Mouse (Mus musculus): ENCODE results near the gene Uba5. TPM values are rescaled to one million over a fixed set of nuclear protein-coding genes. Genes with fewer than 3 reads are reported as not detected.
A peak's percentile ranks its signal among the peaks of the same experiment; 100 is the strongest.

The Uba5 gene
- polyA plus RNA-seq (2016; fragmentation: Nextera tagmentation; extraction: Ambion mirVana): 42.3 and 51.4 TPM in 2 replicates

- Histone ChIP-seq H3K36me3 (peaks cover 27% of the 10 kb centered on the region), H3K9me3 (replicated peaks) (no peaks in the 10 kb centered on the region), H3K27me3 (ENCODE audit: low read depth, poor library complexity, severe bottlenecking) (no peaks in the 10 kb centered on the region), H3K4me1 (peaks cover 18% of the 10 kb centered on the region), H3K27ac (peak within 1 kb of the TSS; percentile 90), H3K4me3 (peak within 1 kb of the TSS; percentile 87)
- WGBS: under 1% methylated on average over 59 of the region's 59 CpGs
- peak; percentile 78 for DNase-seq (ENCODE audit: low spot score)
Observed at GRCm38 (mm10) chr9:104062430-104063243, at the start of gene Uba5. Uba5 (minus strand) TSS chr9:104063134.

DNA sequence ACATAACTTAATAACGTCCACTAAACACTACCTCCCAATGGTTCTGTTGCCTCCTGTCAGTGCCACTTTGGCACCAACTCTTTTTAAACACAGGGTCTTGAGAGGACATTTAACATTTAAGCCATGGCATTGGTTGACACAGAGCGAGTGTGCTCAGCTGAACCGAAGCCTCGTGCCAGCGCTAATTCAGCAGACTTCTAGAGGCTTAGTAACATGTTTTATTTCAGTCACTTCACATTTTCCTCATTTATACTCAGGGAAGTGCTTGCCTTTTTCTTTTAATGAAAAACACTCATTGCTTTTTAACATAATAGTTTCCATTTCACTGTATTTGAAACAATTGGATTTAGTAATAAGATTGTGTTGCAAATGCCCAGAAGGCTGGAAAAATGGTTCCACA is 46.2 kb upstream of the Uba5 start:
- Histone ChIP-seq H3K4me3 (no peak overlapping the region), H3K9me3 (replicated peaks) (no peaks in the 10 kb centered on the region), H3K4me1 (no peaks in the 10 kb centered on the region), H3K27ac (no peak overlapping the region), H3K36me3 (no peaks in the 10 kb centered on the region), H3K27me3 (ENCODE audit: low read depth, poor library complexity, severe bottlenecking) (no peaks in the 10 kb centered on the region)
- WGBS: 96% methylated on average over 5 of the region's 5 CpGs
- DNase-seq (ENCODE audit: low spot score): no peak

DNA sequence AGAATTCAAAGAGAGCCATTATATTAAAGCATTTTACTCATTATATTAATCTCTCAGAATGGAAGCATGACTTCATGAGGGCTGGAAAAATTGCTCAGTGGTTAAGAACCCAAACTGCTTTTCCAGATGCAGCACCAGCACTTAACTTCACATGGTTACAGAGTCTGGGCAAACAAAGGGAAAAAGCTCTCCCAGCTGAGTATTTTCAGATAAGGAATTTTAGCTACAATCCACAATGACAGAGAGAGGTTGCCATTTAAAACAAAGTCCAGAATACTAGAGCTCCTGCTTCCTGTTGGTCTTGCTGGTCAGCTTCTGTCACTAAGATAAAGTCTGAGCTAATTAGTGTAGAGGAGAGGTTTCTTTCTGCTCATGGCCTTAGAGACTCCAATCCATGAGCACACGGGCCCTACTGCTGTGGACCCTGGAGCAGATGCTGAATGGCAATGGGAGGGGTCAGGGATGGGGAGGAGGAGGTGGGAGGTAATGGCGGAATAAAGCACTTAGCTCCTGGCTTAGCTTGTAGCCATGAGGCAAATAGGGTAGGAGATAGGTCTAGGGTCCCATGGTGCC is 45.7 kb upstream of the Uba5 start:
- Histone ChIP-seq H3K36me3 (no peaks in the 10 kb centered on the region), H3K4me1 (no peaks in the 10 kb centered on the region), H3K27ac (no peak overlapping the region), H3K4me3 (no peak overlapping the region), H3K9me3 (replicated peaks) (no peaks in the 10 kb centered on the region), H3K27me3 (ENCODE audit: low read depth, poor library complexity, severe bottlenecking) (no peaks in the 10 kb centered on the region)
- WGBS: 73% methylated on average over 2 of the region's 2 CpGs
- DNase-seq (ENCODE audit: low spot score): no peak

- Histone ChIP-seq H3K4me3 (no peak overlapping the region), H3K9me3 (replicated peaks) (no peaks in the 10 kb centered on the region), H3K27ac (no peak overlapping the region), H3K36me3 (no peaks in the 10 kb centered on the region), H3K4me1 (no peaks in the 10 kb centered on the region), H3K27me3 (ENCODE audit: low read depth, poor library complexity, severe bottlenecking) (no peaks in the 10 kb centered on the region)
- 83% methylated on average over 6 of the region's 6 CpGs for WGBS
- DNase-seq (ENCODE audit: low spot score): no peak
Observed at GRCm38 (mm10) chr9:104107482-104107881, 44.5 kb upstream of the Uba5 start.

DNA sequence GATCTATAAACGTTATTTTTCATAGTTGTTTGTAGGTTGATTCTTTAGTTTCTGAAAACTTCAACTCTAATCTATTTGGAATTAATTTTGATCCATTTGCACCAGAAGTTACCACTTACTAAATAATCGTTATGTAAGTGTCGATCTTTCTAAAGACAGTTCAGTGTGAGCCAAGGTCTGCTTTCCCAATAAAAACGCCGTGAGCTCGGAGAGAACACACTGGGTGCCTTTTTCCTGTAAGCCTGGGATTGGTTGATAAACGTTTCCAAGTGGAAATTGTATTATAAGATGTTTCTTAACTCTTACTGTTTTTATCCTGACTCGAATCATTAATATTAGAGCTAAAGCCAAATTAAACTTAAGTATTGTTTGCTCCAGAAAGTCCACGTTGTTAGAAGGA is 44.0 kb upstream of the Uba5 start:
- Histone ChIP-seq H3K4me3 (no peak overlapping the region), H3K27me3 (ENCODE audit: low read depth, poor library complexity, severe bottlenecking) (no peaks in the 10 kb centered on the region), H3K4me1 (no peaks in the 10 kb centered on the region), H3K9me3 (replicated peaks) (no peaks in the 10 kb centered on the region), H3K27ac (no peak overlapping the region), H3K36me3 (no peaks in the 10 kb centered on the region)
- DNase-seq (ENCODE audit: low spot score): no peak
- 88% methylated on average over 9 of the region's 9 CpGs for WGBS

- H3K4me3 ChIP-seq: no peak overlapping the region
- no peaks in the 10 kb centered on the region for H3K27me3 ChIP-seq (ENCODE audit: low read depth, poor library complexity, severe bottlenecking)
- no peak for DNase-seq (ENCODE audit: low spot score)
- H3K36me3 ChIP-seq: no peaks in the 10 kb centered on the region
- WGBS: 91% methylated on average over 2 of the region's 2 CpGs
- H3K9me3 ChIP-seq (replicated peaks): no peaks in the 10 kb centered on the region
- H3K27ac ChIP-seq: no peak overlapping the region
- no peaks in the 10 kb centered on the region for H3K4me1 ChIP-seq
Observed at GRCm38 (mm10) chr9:104104986-104105385, 42.1 kb upstream of the Uba5 start.

GRCm38 (mm10) chr9:104102901-104103300 is 40.0 kb upstream of the Uba5 start:
- Histone ChIP-seq H3K27me3 (ENCODE audit: low read depth, poor library complexity, severe bottlenecking) (no peaks in the 10 kb centered on the region), H3K4me1 (no peaks in the 10 kb centered on the region), H3K9me3 (replicated peaks) (no peaks in the 10 kb centered on the region), H3K27ac (no peak overlapping the region), H3K36me3 (no peaks in the 10 kb centered on the region), H3K4me3 (no peak overlapping the region)
- DNase-seq (ENCODE audit: low spot score): no peak
- 58% methylated on average over 2 of the region's 2 CpGs for WGBS

DNA sequence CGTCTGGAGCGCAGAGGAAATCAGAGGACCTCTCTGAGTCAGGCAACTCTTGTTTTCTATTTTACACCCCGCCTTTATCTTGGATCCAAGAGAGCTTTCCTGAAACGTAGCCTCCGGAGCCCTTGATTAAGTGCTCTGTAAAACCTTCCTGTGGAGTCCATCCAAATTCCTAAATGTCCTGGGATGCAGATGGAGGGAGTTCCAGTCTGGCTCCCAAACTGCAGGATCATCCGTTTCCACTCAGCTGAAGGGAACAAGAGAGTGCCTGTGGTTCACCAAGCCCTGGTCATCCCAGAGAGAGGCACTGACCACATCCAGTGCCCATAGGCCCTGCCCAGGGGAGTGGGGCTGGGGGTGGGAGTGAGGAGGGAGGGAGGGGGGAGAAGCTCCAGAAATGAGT is 39.4 kb upstream of the Uba5 start:
- Histone ChIP-seq H3K4me3 (no peak overlapping the region), H3K27ac (no peak overlapping the region), H3K4me1 (no peaks in the 10 kb centered on the region), H3K27me3 (ENCODE audit: low read depth, poor library complexity, severe bottlenecking) (no peaks in the 10 kb centered on the region), H3K36me3 (no peaks in the 10 kb centered on the region), H3K9me3 (replicated peaks) (no peaks in the 10 kb centered on the region)
- 51% methylated on average over 6 of the region's 6 CpGs for WGBS
- DNase-seq (ENCODE audit: low spot score): no peak

GRCm38 (mm10) chr9:104101458-104101857 is 38.5 kb upstream of the Uba5 start:
- Histone ChIP-seq H3K27me3 (ENCODE audit: low read depth, poor library complexity, severe bottlenecking) (no peaks in the 10 kb centered on the region), H3K4me3 (no peak overlapping the region), H3K36me3 (no peaks in the 10 kb centered on the region), H3K27ac (no peak overlapping the region), H3K9me3 (replicated peaks) (no peaks in the 10 kb centered on the region), H3K4me1 (no peaks in the 10 kb centered on the region)
- 37% methylated on average over 3 of the region's 3 CpGs for WGBS
- DNase-seq (ENCODE audit: low spot score): no peak

GRCm38 (mm10) chr9:104100822-104101221 is 37.9 kb upstream of the Uba5 start:
- Histone ChIP-seq H3K4me1 (no peaks in the 10 kb centered on the region), H3K27ac (no peak overlapping the region), H3K27me3 (ENCODE audit: low read depth, poor library complexity, severe bottlenecking) (no peaks in the 10 kb centered on the region), H3K4me3 (no peak overlapping the region), H3K36me3 (no peaks in the 10 kb centered on the region), H3K9me3 (replicated peaks) (no peaks in the 10 kb centered on the region)
- WGBS: 54% methylated on average over 7 of the region's 7 CpGs
- DNase-seq (ENCODE audit: low spot score): no peak

DNA sequence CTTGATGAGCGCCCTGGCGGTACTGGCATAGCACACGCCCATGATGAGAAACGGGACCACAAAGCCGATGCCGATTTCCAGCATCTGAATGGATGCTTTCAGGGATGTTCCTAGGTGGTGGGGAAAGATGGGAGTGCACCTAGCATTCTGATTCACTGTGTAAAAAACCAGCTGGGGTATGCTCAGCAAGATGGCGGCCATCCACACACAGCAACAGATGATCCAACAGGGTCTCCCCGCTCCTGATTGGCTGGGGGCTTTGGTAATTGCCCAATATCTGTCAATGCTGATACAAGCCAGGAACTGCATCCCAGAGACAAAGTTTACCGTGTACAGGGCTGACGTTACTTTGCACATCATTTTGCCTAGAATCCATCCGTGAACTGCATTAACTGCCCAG is 36.1 kb upstream of the Uba5 start:
- no peaks in the 10 kb centered on the region for H3K27me3 ChIP-seq (ENCODE audit: low read depth, poor library complexity, severe bottlenecking)
- DNase-seq (ENCODE audit: low spot score): no peak
- H3K4me1 ChIP-seq: no peaks in the 10 kb centered on the region
- no peak overlapping the region for H3K4me3 ChIP-seq
- H3K36me3 ChIP-seq: no peaks in the 10 kb centered on the region
- H3K9me3 ChIP-seq (replicated peaks): no peaks in the 10 kb centered on the region
- H3K27ac ChIP-seq: no peak overlapping the region
- WGBS: 91% methylated on average over 11 of the region's 11 CpGs

- Histone ChIP-seq H3K9me3 (replicated peaks) (no peaks in the 10 kb centered on the region), H3K36me3 (no peaks in the 10 kb centered on the region), H3K4me3 (no peak overlapping the region), H3K27ac (no peak overlapping the region), H3K27me3 (ENCODE audit: low read depth, poor library complexity, severe bottlenecking) (no peaks in the 10 kb centered on the region), H3K4me1 (no peaks in the 10 kb centered on the region)
- DNase-seq (ENCODE audit: low spot score): no peak
- WGBS: 71% methylated on average over 5 of the region's 5 CpGs
Observed at GRCm38 (mm10) chr9:104098256-104098655, 35.3 kb upstream of the Uba5 start.

DNA sequence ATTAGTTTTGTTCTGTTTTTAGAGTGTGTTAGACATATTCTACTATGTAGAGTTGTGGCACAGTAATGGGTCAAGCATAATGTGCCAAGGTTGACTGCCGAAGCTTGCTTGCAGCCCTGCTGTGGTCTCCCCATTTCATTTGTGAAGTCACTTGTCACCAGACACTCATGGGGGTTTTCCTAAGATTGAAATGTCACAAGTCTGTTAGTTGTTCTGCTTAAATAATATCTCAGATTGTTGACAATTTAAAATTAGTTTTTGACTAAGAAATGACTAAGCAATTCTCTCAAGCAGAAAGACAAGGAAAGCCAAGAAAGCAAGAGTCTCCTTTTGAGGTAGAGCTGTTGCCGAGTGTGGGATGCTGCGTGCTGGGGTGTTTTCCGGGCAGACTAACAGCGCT is 30.0 kb upstream of the Uba5 start:
- Histone ChIP-seq H3K27me3 (ENCODE audit: low read depth, poor library complexity, severe bottlenecking) (no peaks in the 10 kb centered on the region), H3K4me3 (no peak overlapping the region), H3K36me3 (no peaks in the 10 kb centered on the region), H3K27ac (no peak overlapping the region), H3K9me3 (replicated peaks) (no peaks in the 10 kb centered on the region), H3K4me1 (no peaks in the 10 kb centered on the region)
- 95% methylated on average over 5 of the region's 5 CpGs for whole genome bisulfite sequencing
- DNase-seq (ENCODE audit: low spot score): no peak
